Mouse (Mus musculus) neutrophil, adult 5-6 weeks (primary cell): ENCODE data around the gene Defa26. TPM values are rescaled to one million over a fixed set of nuclear protein-coding genes. Genes with fewer than 3 reads are reported as not detected.
"Not testable (repeated sequence)": the region's sequence is repeated elsewhere in the genome, so short reads cannot be mapped to it uniquely, and the experiment has no call there.

Source experiments
- ATAC-seq: fragments of 151-379, 151-347 bp; 2 replicates; pipeline ENCODE4 v1.8.0; 2017; ENCODE audit warnings: mild to moderate bottlenecking, moderate TSS enrichment; ENCODE audit not compliant: insufficient number of reproducible peaks, poor library complexity, low FRiP score, severe bottlenecking; ENCODE audit errors: extremely low read depth
- total RNA-seq: library from RNA; stranded (forward); fragments of 200-1000 nt; gene quantifications from 2 replicates; pipeline ENCODE4 v1.2.3, GENCODE M21; 2017

Gene Defa26
- not detected in 2 replicates for total RNA-seq

GRCm38 (mm10) chr8:21617883-21618282 lies at the start of gene Defa26:
Gene Defa26 (plus strand): TSS chr8:21618183.
- not testable (repeated sequence) for ATAC-seq

- not testable (repeated sequence) for ATAC-seq
These were observed 35.3 kb upstream of the Defa26 start, which contains the start of gene Defa28 for GRCm38 (mm10) chr8:21582706-21583105. Gene Defa28 (plus strand): TSS chr8:21583006.

GRCm38 (mm10) chr8:21594408-21594807 lies 23.6 kb upstream of the Defa26 start, which contains the start of gene Gm7861:
Gene Gm7861 (minus strand): TSS chr8:21594508.
- not testable (repeated sequence) for ATAC-seq

- not testable (repeated sequence) for ATAC-seq
These were observed 37.5 kb downstream of the Defa26 start, which contains the start of gene Defa17 for GRCm38 (mm10) chr8:21655480-21655879. Gene Defa17 (plus strand): TSS chr8:21655780.

GRCm38 (mm10) chr8:21665497-21665896 lies 47.5 kb downstream of the Defa26 start, which contains the start of gene Defa34:
Gene Defa34 (plus strand): TSS chr8:21665797.
- ATAC-seq = not testable (repeated sequence)

Other genes starting within 250 kb of the Defa26 start
- gene Defa2, start 239.7 kb upstream of the Defa26 start, total RNA-seq = not detected in 2 replicates
- gene Defa33, start 226.4 kb upstream of the Defa26 start, total RNA-seq = not detected in 2 replicates
- gene Defa36, start 190.8 kb upstream of the Defa26 start, total RNA-seq = not detected in 2 replicates
- gene Gm7849, start 161.6 kb upstream of the Defa26 start, total RNA-seq = not detected in 2 replicates
- not detected in 2 replicates for gene Defa20, start 108.9 kb upstream of the Defa26 start, total RNA-seq
- not detected in 2 replicates for gene Defa32, start 89.2 kb upstream of the Defa26 start, total RNA-seq
- not detected in 2 replicates for gene Defa37, start 52.8 kb upstream of the Defa26 start, total RNA-seq
- not detected in 2 replicates for gene Defa28, start 35.2 kb upstream of the Defa26 start, total RNA-seq
- gene Gm7861, start 23.7 kb upstream of the Defa26 start, total RNA-seq = not detected in 2 replicates
- not detected in 2 replicates for gene Defa17, start 37.6 kb downstream of the Defa26 start, total RNA-seq
- not detected in 2 replicates for gene Defa34, start 47.6 kb downstream of the Defa26 start, total RNA-seq
- gene AY761184, start 85.5 kb downstream of the Defa26 start, total RNA-seq = not detected in 2 replicates
- gene Defa24, start 116.3 kb downstream of the Defa26 start, total RNA-seq = not detected in 2 replicates
- not detected in 2 replicates for gene Defb50, start 205.4 kb downstream of the Defa26 start, total RNA-seq
- not detected in 2 replicates for gene Defb2, start 221.7 kb downstream of the Defa26 start, total RNA-seq
- gene Defb10, start 240.7 kb downstream of the Defa26 start, total RNA-seq = not detected in 2 replicates